Comparison of ENCODE assay signal across 26 mouse cellular contexts in the genomic region with DNA sequence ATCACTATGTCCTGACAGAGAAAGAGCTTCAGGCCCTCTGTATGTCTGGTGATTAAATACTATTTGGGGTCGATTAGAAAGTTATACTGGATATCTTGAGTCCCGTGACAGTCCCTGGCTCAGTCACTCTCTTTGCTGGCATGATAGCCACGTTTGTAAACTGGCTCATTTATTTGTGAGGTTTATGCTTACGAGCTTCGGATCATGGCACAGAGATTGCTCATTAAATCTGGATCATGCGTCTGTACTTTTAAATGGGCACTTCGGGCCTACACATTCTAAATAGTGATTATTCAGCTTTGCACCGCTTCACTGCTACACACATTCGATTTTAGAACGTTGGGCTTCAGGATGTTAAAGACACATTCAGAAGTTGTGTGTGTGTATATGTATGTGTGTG.
"Had no signal": no experiment of that assay in that cellular context is flagged by ENCODE, and none has a peak within 500 bp of the region (broad histone marks: within the 10 kb centered on the region; RNA-seq: fewer than 3 reads in every experiment).

No protein-coding gene starts in this region.

- H3K4me2 ChIP-seq: heart, embryonic 11.5 days; heart, embryonic 13.5 days; heart, embryonic 15.5 days; hindbrain, embryonic 14.5 days; kidney, embryonic 15.5 days; limb, embryonic 12.5 days; liver, embryonic 11.5 days; liver, embryonic 13.5 days; liver, embryonic 15.5 days had no signal

- H3K4me1 ChIP-seq: heart, embryonic 13.5 days; heart, embryonic 15.5 days; kidney, embryonic 15.5 days; limb, embryonic 10.5 days; limb, embryonic 12.5 days; liver, embryonic 13.5 days; liver, embryonic 15.5 days had no signal

- H3K4me3 ChIP-seq: heart, adult 2 months; heart, embryonic 13.5 days; heart, embryonic 15.5 days; kidney, embryonic 15.5 days; limb, embryonic 10.5 days; limb, embryonic 12.5 days; liver, embryonic 13.5 days; liver, embryonic 15.5 days had no signal

- ATAC-seq: intestine, embryonic 16.5 days had no signal

- H3K36me3 ChIP-seq: heart, embryonic 13.5 days; heart, embryonic 15.5 days; kidney, embryonic 15.5 days; limb, embryonic 10.5 days; limb, embryonic 12.5 days; liver, embryonic 13.5 days; liver, embryonic 15.5 days had no signal

- H3K9ac ChIP-seq: heart, embryonic 13.5 days; heart, embryonic 15.5 days; hindbrain, embryonic 14.5 days; kidney, embryonic 15.5 days; limb, embryonic 12.5 days; liver, embryonic 13.5 days; liver, embryonic 15.5 days had no signal

- H3K27me3 ChIP-seq: heart, embryonic 13.5 days; heart, embryonic 15.5 days; kidney, embryonic 15.5 days; limb, embryonic 12.5 days; liver, embryonic 13.5 days; liver, embryonic 15.5 days had no signal

- DNase-seq: gastrocnemius, postnatal 14 days; gastrocnemius, postnatal 36 days; heart, adult 11 months; heart, adult 2 months; heart, postnatal 14 days; heart, postnatal 36 days; kidney, adult 11 months; kidney, adult 2 months; kidney, adult 9 months; kidney, postnatal 14 days; kidney, postnatal 36 days; layer of hippocampus, adult 9-11 months; layer of hippocampus, postnatal 36 days; liver; liver, embryonic 13.5 days had no signal

- H3K9me3 ChIP-seq: heart, embryonic 13.5 days; heart, embryonic 15.5 days; kidney, embryonic 15.5 days; limb, embryonic 10.5 days; limb, embryonic 12.5 days; liver, embryonic 13.5 days; liver, embryonic 15.5 days had no signal

- H3K27ac ChIP-seq: heart, adult 2 months; heart, embryonic 13.5 days; heart, embryonic 15.5 days; hindbrain, embryonic 14.5 days; kidney, embryonic 15.5 days; kidney, postnatal 0 days; limb, embryonic 10.5 days; limb, embryonic 12.5 days; liver, embryonic 13.5 days; liver, embryonic 15.5 days had no signal
